Mouse (Mus musculus) neural tube, embryonic 10.5 days (tissue): ENCODE results near the gene Dmpk.
"Not testable (repeated sequence)": the region's sequence is repeated elsewhere in the genome, so short reads cannot be mapped to it uniquely, and the experiment has no call there.

Experiments used
- DNase-seq: peaks from one replicate; pipeline ENCODE4 v3.0.0-alpha.2; 2017; ENCODE audit warnings: low spot score; ENCODE audit errors: extremely low spot score

Dmpk gene

DNA sequence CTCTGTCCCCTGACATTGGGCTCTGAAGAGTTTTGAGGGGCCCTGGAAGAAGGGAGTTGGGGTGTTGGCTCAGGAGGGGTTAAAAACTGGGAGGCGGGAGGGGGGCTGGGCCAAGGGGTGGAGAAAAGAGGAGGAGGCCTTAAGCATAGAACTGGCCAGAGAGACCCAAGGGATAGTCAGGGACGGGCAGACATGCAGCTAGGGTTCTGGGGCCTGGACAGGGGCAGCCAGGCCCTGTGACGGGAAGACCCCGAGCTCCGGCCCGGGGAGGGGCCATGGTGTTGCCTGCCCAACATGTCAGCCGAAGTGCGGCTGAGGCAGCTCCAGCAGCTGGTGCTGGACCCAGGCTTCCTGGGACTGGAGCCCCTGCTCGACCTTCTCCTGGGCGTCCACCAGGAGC lies at the start of gene Dmpk:
Dmpk (plus strand) TSS at position 149 of the 400 bp plus-strand sequence.
- DNase-seq: no peak

DNA sequence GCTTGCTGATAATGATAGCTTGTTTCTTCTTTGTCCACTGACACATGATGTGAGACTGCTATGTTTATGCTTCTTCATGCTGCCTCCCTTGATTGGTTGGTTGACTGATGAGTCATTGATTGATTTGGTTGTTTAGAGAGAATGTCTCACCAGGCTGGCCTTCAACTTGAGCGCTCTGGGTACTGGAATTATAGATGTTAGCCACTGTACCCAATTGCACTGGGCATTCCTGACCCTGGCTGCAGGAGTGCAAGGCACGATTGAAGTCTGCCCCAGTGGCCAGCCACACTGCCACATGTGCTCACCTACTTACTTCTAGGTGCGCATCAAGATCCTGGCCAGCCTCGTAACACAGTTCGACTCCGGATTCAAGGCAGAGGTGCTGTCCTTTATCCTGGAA lies 39.0 kb upstream of the Dmpk start:
- DNase-seq: no peak

DNA sequence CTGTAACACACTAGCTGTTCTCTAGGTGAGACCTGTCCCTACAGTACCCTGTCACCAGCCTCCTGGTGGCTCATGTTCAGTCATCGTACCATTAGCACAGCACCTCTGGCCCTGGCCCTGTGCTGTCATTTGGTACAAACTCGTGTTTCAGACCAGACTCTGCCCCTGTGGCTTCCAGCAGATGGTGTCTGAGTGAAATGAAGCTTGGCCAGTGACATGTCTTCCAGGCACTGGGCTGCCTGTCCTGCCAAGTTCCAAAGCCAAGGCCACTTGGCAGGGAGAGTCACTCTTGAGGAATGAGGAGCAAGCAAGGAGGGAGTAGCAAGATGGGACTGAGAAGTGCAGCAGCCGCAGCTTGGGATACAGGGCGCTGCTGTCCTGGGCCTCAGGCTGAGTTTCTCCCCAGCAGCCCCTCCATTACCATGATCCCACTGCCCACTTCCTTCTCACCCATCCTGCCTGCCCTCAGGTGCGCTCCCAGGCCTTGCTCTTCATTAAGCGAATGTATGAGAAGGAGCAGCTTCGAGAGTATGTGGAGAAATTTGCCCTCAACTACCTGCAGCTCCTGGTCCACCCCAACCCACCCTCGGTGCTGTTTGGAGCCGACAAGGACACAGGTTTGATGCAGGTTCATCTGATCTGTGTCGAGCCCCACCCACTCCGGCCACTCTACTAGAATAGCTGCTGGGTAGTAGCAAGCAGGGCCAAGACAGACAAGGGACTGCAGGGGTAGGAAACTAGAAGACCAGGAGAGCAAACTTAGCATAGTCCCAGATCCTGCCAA lies 37.2 kb upstream of the Dmpk start:
- DNase-seq: no peak

DNA sequence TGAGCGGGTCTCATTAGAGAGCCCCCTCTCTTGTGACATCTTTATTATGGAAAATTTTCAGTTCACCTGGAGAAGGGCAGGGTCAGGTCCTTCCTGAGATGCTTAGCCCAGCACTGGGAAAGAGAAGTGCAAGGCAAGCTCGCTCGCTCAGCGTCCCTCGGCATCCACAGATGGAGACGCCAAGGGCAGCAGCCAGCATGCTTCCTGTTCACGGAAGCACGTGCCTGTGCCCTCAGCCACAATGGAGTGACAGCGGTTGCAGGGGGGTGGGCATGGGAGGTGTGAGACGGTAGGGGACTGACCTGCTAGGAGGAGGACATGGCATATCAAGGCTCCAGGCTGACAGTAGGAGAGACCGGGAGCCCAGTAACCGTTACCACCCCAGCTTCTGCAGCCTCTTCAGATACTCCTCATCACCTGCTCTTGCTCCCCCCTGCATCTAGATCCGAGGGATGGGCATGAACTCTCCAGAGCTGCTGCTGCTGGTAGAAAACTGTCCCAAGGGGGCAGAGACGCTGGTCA lies 35.6 kb upstream of the Dmpk start:
- DNase-seq: no peak

DNA sequence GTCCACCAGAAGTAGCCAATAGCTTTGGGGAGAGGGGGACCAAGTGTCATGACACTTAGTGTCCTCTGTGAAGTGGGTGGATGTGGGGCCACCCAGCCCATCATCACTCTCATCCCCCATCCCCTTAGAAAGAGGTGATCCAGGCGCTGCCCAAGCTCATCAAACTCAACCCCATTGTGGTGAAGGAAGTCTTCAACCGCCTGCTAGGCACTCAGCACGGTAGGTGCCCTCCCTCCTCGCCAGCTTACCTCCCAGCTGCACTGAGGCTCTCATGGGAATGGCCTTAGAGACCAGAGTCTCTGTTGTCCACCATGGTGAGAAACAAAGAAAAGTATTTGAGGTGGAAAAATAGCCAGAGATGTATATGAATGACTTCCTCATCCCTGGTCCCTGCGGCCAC lies 34.4 kb upstream of the Dmpk start:
- no peak for DNase-seq

DNA sequence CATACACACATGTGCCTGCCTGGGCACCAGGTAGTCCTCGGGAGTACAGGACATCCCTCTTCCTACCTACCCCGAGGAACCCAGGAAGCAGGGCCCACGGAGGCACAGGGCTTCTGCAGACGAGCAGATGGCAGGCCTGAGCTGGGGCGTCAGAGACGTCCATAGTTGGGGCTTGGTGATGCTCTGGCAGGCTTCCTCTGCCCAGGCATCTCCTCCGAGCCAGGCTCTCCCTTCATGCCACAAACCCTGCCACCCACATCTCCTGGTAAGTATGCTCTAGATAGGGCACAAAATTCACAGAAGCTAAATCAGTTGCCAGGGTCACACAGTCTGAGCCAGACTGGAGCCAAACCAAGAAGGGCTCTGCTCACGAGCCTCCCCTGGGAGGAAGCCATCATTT lies 33.5 kb upstream of the Dmpk start:
- no peak for DNase-seq

DNA sequence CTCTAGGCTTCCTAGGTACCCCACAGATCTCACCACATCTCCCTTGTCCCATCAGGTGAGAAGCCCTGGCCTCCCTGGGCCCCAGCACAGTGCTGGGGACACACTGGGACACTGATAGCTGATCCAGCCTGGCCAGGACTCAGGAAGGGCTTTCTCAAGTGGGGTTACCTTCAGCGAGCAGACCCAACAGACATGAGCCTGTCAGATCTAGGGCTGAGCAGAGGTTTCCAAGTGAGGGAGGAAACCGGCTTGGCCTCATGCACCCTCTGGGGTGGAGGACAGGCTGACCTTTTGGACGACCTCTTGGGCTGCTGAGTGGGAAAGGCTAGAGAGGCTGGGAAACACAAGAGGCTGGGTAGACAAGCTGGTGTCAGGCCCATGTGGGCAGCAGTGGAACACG lies 32.5 kb upstream of the Dmpk start:
- no peak for DNase-seq

DNA sequence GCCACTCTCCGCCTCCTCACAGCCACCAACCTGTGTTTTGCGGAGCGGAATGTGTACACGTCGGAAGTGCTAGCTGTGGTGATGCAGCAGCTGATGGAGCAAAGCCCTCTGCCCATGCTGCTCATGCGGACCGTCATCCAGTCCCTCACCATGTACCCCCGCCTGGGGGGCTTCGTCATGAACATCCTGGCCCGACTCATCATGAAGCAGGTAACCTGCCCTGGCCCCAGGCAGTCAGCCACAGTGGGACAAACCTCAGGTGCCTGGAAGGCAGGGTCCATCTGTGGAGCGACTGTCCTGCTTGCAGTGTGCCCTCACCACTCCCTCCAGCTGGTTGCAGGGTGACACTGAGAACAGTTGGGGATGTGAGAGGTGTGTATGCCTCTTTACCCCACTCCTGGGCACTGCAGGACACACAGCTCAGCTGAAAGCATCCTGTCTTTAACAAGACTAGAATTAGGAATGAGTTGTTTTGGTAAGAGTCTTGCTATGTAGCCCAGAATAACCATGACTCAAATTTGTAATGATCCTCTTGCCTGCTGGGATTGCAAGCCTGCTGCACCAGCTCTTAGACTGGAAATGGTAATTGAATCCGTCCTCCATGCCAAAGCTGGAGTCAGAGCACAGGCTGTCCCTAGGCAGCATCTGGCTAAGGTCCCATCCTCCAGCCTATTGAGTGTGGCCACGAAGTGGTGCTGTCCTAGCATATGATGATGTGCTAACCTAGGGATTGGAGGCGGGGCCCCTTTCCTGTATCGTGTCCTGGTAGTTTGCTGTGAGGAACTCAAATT lies 31.1 kb upstream of the Dmpk start:
- no peak for DNase-seq

DNA sequence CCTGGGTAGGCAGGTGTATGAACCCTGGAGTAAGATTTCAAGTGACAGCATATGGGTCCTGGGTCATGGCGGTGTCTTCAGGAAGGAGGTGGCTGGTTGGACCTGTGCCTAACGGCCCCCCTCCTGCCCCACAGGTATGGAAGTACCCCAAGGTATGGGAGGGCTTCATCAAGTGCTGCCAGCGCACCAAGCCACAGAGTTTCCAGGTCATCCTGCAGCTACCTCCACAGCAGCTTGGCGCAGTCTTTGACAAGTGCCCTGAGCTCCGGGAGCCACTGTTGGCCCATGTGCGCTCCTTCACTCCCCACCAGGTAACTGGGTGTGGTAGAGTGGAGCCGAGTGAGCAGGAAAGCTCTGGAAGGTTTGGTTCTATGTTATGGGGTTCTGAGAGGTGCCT lies 30.5 kb upstream of the Dmpk start:
- no peak for DNase-seq

DNA sequence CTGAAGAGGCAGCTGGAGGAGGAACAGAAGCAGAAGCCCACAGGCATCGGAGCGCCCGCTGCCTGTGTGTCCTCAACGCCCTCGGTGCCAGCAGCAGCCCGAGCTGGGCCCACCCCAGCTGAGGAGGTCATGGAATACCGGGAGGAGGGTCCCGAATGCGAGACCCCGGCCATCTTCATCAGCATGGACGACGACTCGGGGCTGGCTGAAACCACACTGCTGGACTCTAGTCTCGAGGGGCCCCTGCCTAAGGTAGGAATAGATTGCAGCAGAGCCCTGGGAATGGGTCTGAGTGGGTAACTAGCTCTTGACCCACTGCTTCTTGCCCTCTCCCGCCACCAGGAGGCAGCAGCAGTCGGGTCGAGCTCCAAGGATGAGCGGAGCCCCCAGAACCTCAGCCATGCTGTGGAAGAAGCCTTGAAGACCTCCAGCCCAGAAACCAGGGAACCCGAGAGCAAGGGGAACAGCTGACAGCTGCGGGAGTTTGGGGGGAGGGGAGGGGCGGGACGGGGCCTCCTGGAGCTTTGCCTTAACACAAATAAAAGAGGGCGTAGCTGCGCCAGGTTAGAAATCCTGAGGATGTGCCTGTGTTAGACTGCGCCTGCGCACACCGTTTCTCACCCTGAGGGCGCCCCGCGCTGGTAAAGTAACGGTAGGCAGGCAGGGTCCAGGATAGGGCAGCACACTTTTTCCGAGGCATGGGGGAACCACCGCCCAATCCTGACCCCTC lies 29.4 kb upstream of the Dmpk start, which contains the start of gene Rsph6a:
Rsph6a (plus strand) TSS at position 644 of the 730 bp plus-strand sequence.
- DNase-seq: peak; percentile 75

DNA sequence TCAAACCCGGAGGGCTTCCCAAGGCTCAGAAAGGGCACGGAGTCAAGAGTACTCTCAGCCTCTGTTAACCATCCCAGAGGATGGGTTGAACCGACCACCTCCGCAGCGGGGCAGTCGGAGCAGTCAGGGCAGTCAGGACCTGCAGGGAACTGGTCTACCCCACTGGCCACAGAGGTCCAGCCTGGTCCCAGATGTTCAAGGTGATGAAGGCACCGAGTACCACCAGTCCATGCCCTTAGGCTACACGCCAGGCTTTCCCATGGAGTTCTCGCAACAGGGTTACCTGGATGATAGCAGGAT lies 28.9 kb upstream of the Dmpk start:
- no peak for DNase-seq

DNA sequence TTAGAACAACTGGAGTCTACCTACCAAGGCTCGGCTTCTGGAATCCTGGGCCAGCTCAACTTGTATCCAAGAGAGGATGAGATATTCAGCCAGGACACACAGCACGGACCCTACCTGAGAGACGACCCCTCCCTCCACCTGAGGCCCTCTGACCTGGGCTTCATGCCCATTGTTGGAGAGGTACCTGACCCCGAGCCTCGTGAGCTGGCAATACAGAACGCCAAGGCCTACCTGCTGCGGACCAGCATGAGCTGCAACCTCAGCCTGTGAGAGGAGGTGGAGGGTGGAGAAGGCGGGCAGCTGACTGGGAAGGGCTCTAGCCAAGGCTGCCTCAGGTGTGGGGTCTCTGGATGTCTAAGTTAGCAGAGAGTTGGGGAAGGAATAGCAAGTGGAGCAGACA lies 28.5 kb upstream of the Dmpk start:
- DNase-seq: no peak

DNA sequence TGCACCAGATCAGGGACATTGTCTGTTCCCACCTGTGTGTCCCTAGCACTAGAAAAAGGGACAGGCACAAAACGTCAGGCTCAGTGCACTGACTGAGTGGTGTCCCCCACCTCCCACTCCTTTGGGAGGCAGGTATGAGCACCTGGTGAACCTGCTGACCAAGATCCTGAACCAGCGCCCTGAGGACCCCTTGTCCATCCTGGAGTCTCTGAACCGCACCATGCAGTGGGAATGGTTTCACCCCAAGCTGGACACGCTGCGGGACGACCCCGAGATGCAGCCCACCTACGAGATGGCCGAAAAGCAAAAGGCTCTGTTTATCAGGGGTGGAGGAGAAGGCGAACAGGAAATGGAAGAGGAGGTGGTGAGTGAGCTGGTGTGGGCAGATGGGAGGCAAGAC lies 26.2 kb upstream of the Dmpk start:
- no peak for DNase-seq

DNA sequence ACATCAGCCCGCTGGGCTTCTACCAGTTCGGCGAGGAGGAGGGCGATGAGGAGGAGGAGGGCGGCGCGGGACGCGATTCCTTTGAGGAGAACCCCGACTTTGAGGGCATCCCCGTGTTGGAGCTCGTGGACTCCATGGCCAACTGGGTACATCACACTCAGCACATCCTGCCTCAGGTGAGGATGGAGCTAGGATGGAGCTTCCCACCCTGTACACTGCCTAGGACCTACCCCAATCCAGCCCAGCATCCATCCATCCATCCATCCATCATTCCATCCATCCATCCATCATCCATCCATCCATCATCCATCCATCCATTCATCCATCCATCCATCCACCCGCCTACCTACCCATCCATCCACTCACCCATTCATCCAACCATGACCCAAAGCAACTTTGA lies 17.8 kb upstream of the Dmpk start:
- DNase-seq: no peak

DNA sequence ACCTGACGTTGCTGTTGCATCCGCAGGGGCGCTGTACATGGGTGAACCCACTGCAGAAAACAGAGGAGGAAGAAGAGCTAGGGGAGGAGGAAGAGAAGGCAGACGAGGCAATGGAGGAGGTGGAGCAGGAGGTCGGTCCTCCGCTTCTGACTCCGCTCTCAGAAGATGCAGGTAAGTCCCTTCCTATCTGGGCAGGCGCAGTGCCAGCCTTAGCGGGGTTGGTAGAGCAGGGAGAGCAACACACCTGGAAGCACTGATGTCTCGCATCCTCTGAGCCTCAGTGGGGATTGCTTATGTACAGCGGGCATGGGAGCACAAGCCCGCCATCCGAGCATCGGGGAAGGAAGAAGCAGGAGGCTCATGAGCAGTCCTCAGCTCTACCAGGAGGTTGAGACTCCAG lies 16.6 kb upstream of the Dmpk start:
- no peak for DNase-seq

DNA sequence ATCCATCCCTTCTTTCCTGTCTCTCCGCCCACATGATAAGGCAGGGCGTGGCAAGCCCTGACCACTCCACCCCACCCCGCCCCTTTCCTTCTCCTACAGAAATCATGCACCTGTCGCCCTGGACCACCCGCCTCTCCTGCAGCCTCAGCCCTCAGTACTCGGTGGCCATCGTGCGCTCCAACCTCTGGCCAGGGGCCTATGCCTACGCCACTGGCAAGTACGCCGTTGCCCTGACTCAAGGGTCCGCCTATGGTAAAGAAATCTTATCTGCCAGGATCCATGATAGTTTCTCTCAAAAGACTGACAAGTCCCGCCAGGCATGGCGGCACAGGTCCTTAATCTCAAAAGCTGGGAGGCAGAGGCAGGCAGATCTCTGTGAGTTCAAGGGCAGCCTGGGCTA lies 15.7 kb upstream of the Dmpk start:
- DNase-seq: no peak

DNA sequence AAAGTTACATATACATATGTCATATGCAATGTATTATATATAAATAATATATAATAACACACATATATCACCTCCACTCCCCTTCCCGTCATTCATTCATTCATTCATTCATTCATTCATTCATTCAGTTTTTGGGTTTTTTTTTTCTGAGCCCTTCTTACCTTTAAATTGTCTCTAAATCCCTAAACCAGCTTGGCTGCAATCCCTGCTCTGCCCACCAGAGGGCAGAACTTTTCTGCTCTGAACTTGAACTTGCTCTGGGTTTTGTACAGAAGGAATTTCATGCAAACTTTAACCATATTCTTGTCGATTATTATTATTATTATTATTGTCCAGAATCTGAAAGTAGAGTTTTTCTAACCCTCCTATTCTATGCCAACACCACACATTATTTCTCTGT lies 14.9 kb upstream of the Dmpk start:
- DNase-seq: peak; percentile 82

DNA sequence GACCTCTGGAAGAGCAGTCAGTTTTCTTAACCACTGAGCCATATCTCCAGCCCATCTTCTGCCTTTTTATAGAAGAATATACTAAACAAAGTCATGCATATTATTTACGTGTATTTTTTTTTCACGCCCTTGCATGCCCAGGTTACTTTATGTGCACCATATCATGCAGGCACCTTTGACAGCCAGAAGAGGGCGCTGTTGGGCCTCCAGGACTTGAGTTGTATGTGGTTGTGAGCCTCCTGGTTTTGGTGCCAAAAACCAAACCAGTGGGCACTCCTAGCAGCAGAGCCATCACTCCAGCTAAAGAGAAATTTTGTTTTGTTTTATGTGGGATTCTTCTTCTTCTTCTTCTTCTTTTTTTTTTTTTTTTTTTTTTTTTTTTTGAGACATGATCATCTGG lies 14.1 kb upstream of the Dmpk start:
- no peak for DNase-seq

DNA sequence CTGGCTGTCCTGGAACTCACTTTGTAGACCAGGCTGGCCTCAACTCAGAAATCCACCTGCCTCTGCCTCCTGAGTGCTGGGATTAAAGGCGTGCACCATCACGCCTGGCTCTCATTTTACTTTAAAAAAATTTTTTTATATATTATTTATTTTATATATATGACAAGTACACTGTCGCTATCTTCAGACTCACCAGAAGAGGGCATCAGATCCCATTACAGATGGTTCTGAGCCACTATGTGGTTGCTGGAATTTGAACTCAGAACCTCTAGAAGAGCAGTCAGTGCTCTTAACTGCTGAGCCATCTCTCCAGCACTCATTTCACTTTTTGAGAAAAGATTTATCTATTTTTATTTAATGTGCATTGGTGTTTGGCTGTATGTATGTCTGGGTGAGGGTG lies 12.6 kb upstream of the Dmpk start:
- DNase-seq: not testable (repeated sequence)

DNA sequence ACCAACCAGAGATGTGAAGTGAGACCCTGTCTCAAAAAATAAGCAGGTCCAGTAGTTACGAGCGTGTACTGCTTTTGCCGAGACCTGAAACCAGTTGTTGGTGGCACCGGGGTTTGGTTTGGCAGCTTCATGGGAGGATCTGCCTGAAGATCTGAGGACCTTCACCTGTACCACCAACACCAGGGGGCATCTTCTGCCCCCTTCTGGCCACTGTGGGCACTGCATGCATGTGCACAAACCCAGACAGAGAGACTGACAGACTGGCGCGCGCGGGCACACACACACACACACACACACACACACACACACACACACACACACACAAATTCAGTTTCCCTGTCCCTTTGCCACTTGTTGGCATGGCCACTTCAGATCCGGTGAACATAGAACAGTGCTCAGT lies 10.1 kb upstream of the Dmpk start:
- DNase-seq: no peak

DNA sequence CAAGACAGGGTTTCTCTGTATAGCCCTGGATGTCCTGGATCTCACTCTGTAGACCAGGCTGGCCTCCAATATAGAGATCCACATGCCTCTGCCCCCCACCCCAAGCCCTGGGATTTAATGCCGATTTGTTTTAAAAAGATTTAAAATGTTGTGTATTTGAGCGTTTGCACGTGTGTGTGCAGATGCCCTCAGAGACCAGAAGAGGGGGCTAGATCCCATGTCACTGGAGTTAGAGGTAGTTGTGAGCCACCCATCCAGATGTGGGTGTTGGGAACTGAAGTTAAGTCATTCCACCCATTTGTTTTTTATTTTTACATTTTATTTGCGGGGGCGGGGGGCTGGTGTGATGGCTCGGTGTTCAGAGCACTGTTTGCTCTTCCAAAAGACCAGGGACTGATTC lies 9.2 kb upstream of the Dmpk start:
- DNase-seq: no peak

DNA sequence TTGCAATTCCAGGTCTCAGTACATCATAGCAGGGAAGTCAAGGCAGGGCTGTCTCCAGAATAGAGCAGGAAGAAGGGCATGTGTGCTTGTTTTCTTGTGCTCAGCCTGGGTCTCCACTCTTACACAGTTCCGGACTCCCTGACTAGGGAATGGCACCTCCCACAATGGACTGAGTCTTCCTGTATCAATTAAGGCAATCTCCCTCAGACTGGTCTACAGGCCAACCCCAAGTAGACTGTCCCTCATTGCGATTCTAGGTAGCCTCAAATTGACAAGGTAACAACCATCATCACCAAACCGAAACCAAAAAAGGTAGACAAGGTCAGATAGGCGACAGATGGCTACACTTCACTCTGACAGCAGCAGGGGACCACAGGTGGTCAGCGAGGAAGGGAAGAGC lies 8.4 kb upstream of the Dmpk start:
- no peak for DNase-seq
